Mouse (Mus musculus) liver, adult 2 months (tissue): Measurements from ENCODE around the gene Slc52a3.

ENCODE experiments used
- CTCF ChIP-seq: fragments of 200-500 bp; IDR thresholded peaks from 2 replicates; pipeline ENCODE4 v1.5.1; 2011; ENCODE audit warnings: low read depth, low read length, control low read depth
- POLR2A ChIP-seq: fragments of 200-500 bp; IDR thresholded peaks from 2 replicates; pipeline ENCODE4 v1.6.1; 2011; ENCODE audit warnings: low read length, control low read depth; ENCODE audit not compliant: insufficient read depth; ENCODE audit errors: extremely low read depth

GRCm38 (mm10) chr2:151947617-151948016 is 48.7 kb upstream of the Slc52a3 start:
- no peak for TF ChIP-seq CTCF
- TF ChIP-seq POLR2A: no peak
